Mouse (Mus musculus) C2C12 (cell line): ENCODE results near the gene 0610040J01Rik. TPM values are rescaled to one million over a fixed set of nuclear protein-coding genes. Genes with fewer than 3 reads are reported as not detected.
"Not testable (repeated sequence)": the region's sequence is repeated elsewhere in the genome, so short reads cannot be mapped to it uniquely, and the experiment has no call there.

Experiments used
- H3K27me3 ChIP-seq: one replicate; pipeline ENCODE4 v1.6.1; 2011; ENCODE audit not compliant: control insufficient read depth, insufficient read depth, insufficient read length
- H3K36me3 ChIP-seq: one replicate; pipeline ENCODE4 v1.6.1; 2011; ENCODE audit not compliant: control insufficient read depth, insufficient read depth
- H3K4me3 ChIP-seq: one replicate; pipeline ENCODE4 v1.5.1; 2011; ENCODE audit warnings: mild to moderate bottlenecking, control low read depth; ENCODE audit not compliant: poor library complexity, insufficient read depth, severe bottlenecking
- H3K79me2 ChIP-seq: one replicate; pipeline ENCODE4 v1.6.1; 2011; ENCODE audit not compliant: control insufficient read depth, insufficient read depth
- H3K79me3 ChIP-seq: one replicate; pipeline ENCODE4 v1.6.1; 2011; ENCODE audit warnings: low read depth, control low read depth
- H3ac ChIP-seq: one replicate; pipeline ENCODE3; 2011; ENCODE audit warnings: low read depth; ENCODE audit not compliant: control insufficient read depth, insufficient read length
- CEBPB ChIP-seq: IDR thresholded peaks from one replicate; pipeline ENCODE4 v1.6.1; 2011; ENCODE audit warnings: low read depth, mild to moderate bottlenecking, control low read depth, moderate library complexity
- CTCF ChIP-seq: IDR thresholded peaks from one replicate; pipeline ENCODE4 v1.5.1; 2011; ENCODE audit not compliant: control insufficient read depth, insufficient read depth, insufficient read length
- FOSL1 ChIP-seq: IDR thresholded peaks from one replicate; pipeline ENCODE4 v1.8.0; 2011; ENCODE audit warnings: mild to moderate bottlenecking, low read length; ENCODE audit not compliant: poor library complexity, insufficient read depth, severe bottlenecking
- MAX ChIP-seq: IDR thresholded peaks from one replicate; pipeline ENCODE4 v1.6.1; 2011; ENCODE audit warnings: mild to moderate bottlenecking, control low read depth
- MYOD1 ChIP-seq: IDR thresholded peaks from one replicate; pipeline ENCODE4 v1.6.1; 2011; ENCODE audit warnings: low read depth; ENCODE audit not compliant: control insufficient read depth, insufficient read length
- MYOG ChIP-seq: IDR thresholded peaks from one replicate; pipeline ENCODE4 v1.6.1; 2011; ENCODE audit not compliant: control insufficient read depth, insufficient read length; ENCODE audit errors: extremely low read depth
- USF1 ChIP-seq: IDR thresholded peaks from one replicate; pipeline ENCODE4 v1.6.1; 2011; ENCODE audit warnings: low read depth, mild to moderate bottlenecking, control low read depth, moderate library complexity
- polyA plus RNA-seq: library from polyadenylated mRNA; unstranded; fragments of >200 nt; fragmentation: generic; extraction: Trizol; gene quantifications from one replicate; pipeline ENCODE4 v1.2.1, GENCODE M21; 2012; ENCODE audit warnings: missing spikeins

The 0610040J01Rik gene
- polyA plus RNA-seq, 1 experiment, result 0.02 TPM

DNA sequence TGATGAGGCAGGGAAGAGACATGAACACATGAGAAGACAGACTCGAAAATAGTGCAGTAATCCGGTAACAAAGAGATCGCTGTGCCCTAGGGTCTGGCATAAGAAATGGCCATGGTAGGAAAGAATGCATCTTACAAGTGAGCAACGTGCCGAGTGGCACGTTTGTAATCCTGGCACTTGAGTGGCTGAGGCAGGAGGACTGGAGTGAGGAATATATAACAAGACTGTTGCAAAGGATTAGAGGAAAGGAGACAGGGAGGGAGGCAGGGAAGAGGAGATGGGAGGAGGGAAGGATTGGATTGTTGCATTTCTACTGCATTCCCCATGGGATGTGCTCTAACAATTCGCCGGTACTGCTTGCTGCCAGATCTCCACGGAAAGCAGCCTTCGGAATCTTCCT is 66.9 kb downstream of the 0610040J01Rik start:
- H3K79me3 ChIP-seq, result no peaks in the 10 kb centered on the region
- H3K4me3 ChIP-seq, result no peak overlapping the region
- no peak overlapping the region for H3ac ChIP-seq
- no peaks in the 10 kb centered on the region for H3K36me3 ChIP-seq
- H3K27me3 ChIP-seq, result no peaks in the 10 kb centered on the region
- TF ChIP-seq CEBPB, result no peak
- no peak for TF ChIP-seq MYOD1
- no peak for TF ChIP-seq MAX
- no peak for TF ChIP-seq FOSL1
- TF ChIP-seq MYOG, result no peak
- no peak for TF ChIP-seq USF1
- TF ChIP-seq CTCF, result no peak
- H3K79me2 ChIP-seq, result no peaks in the 10 kb centered on the region

DNA sequence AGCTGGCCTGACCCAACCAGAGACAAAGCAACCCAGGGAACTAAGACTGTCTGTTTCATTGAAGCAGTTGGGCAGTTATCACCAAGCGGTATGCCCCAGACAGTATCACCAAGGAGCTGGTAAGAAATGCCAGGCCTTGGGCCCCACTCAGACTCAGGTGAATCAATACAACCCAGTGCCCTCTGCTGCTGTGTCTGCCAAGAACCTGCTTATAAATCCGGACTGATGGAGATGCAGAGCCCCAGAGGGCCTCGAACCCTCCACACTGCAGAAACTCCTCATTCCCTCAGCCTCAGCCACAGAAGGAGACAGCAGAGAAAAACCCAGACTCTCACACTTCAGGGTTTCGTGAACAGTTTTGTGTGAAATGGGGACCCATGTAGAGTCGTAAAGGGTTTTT is 74.1 kb downstream of the 0610040J01Rik start:
- no peak overlapping the region for H3ac ChIP-seq
- TF ChIP-seq MYOD1 (no peak), CTCF (no peak), FOSL1 (no peak), CEBPB (no peak), MYOG (no peak), MAX (no peak), USF1 (no peak)
- H3K79me3 ChIP-seq, result no peaks in the 10 kb centered on the region
- H3K79me2 ChIP-seq, result no peaks in the 10 kb centered on the region
- no peaks in the 10 kb centered on the region for H3K27me3 ChIP-seq
- H3K4me3 ChIP-seq, result no peak overlapping the region
- H3K36me3 ChIP-seq, result no peaks in the 10 kb centered on the region

DNA sequence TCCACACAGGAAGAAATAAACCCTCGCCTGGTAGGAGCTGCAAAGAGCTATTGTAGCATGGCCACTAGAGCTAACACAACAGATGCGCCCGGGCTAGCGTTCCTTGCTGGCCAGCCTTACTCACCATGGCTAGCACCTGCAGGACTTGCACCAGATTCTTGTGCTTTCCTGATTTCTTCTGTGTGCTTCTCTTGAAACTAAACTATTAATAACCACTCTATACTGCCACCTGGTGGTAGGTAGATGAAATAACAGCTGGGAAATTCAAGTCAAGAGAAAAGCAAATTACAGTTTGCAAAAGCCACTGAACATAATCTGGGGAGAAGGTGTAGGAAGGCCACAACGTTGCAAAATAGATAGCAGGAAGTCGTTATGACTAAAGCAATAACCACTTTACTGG is 74.5 kb downstream of the 0610040J01Rik start:
- Histone ChIP-seq H3ac (no peak overlapping the region), H3K27me3 (no peaks in the 10 kb centered on the region), H3K36me3 (no peaks in the 10 kb centered on the region), H3K79me3 (no peaks in the 10 kb centered on the region), H3K79me2 (no peaks in the 10 kb centered on the region), H3K4me3 (no peak overlapping the region)
- no peak for TF ChIP-seq MAX
- TF ChIP-seq MYOG, result no peak
- TF ChIP-seq MYOD1, result no peak
- TF ChIP-seq CTCF, result no peak
- TF ChIP-seq CEBPB, result no peak
- no peak for TF ChIP-seq USF1
- no peak for TF ChIP-seq FOSL1

DNA sequence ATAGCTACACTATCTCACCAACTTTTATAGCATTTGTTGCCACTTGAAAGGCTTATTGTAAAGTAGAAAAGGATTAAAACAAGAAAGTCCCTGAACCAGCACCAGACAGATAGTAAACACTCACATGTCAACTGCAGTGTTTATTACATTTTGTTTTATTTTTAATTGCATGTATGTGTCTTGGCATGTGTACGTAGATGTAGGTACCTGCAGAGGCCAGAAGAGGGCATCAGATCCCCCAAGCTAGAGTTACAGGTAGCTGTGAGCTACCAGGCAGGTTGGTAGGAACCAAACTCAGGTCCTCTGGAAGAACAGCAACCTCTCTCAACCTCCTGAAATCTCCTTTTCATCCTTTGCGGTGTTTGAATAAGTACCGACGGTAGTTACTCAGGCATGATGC is 74.9 kb downstream of the 0610040J01Rik start:
- Histone ChIP-seq H3K27me3 (no peaks in the 10 kb centered on the region), H3K79me2 (no peaks in the 10 kb centered on the region), H3K36me3 (no peaks in the 10 kb centered on the region), H3ac (no peak overlapping the region), H3K79me3 (no peaks in the 10 kb centered on the region), H3K4me3 (no peak overlapping the region)
- no peak for TF ChIP-seq USF1
- TF ChIP-seq CEBPB, result no peak
- TF ChIP-seq MAX, result no peak
- TF ChIP-seq MYOG, result no peak
- no peak for TF ChIP-seq CTCF
- no peak for TF ChIP-seq MYOD1
- TF ChIP-seq FOSL1, result no peak

- TF ChIP-seq MYOD1 (no peak), MYOG (no peak), CTCF (no peak), USF1 (no peak), FOSL1 (no peak), CEBPB (no peak), MAX (no peak)
- H3K4me3 ChIP-seq, result no peak overlapping the region
These were observed 79.1 kb downstream of the 0610040J01Rik start for GRCm38 (mm10) chr5:63891241-63891640.

GRCm38 (mm10) chr5:63891912-63892311 is 79.7 kb downstream of the 0610040J01Rik start:
- Histone ChIP-seq H3K27me3 (no peaks in the 10 kb centered on the region), H3K36me3 (no peaks in the 10 kb centered on the region), H3K79me2 (no peaks in the 10 kb centered on the region), H3K4me3 (no peak overlapping the region), H3K79me3 (no peaks in the 10 kb centered on the region), H3ac (no peak overlapping the region)
- TF ChIP-seq CEBPB (no peak), MAX (no peak), CTCF (no peak), FOSL1 (no peak), MYOG (no peak), MYOD1 (no peak), USF1 (no peak)

More at GRCm38 (mm10) chr5:63891241-63891640, 79.1 kb downstream of the 0610040J01Rik start:
- Histone ChIP-seq H3ac (no peak overlapping the region), H3K36me3 (no peaks in the 10 kb centered on the region), H3K79me2 (no peaks in the 10 kb centered on the region), H3K27me3 (no peaks in the 10 kb centered on the region), H3K79me3 (no peaks in the 10 kb centered on the region)

GRCm38 (mm10) chr5:63897001-63897819 is 85.0 kb downstream of the 0610040J01Rik start:
- H3K27me3 ChIP-seq, H3ac ChIP-seq, H3K79me2 ChIP-seq, H3K4me3 ChIP-seq, H3K36me3 ChIP-seq, H3K79me3 ChIP-seq: not testable (repeated sequence)
